Mouse (Mus musculus) erythroid progenitor cell, adult 5-6 weeks (primary cell): Measurements from ENCODE around the gene Arid1b. TPM values are rescaled to one million over a fixed set of nuclear protein-coding genes. Genes with fewer than 3 reads are reported as not detected.

Experiments used
- ATAC-seq: replicated peaks from 2 replicates; pipeline ENCODE4 v1.8.0; 2016; ENCODE audit warnings: moderate number of reproducible peaks, mild to moderate bottlenecking, moderate TSS enrichment, inconsistent platforms; ENCODE audit not compliant: poor library complexity, low FRiP score, severe bottlenecking
- total RNA-seq, 2 experiments: library from RNA; stranded (forward) in 1 of 2; stranded (reverse) in 1 of 2; fragments of 150-400 nt in 1 of 2; fragments of 186-747, 209-891 nt in 1 of 2; gene quantifications; 2 replicates each; pipeline versions ENCODE4 v1.2.3 to v1.2.4; 2015 to 2017; ENCODE audit warnings: low replicate concordance in 2 of 2

Arid1b gene
- total RNA-seq, 2 experiments from 2014 or later: 7.2 to 17.2 TPM

GRCm38 (mm10) chr17:5322594-5322993 is 328.5 kb downstream of the Arid1b start:
- no peak for ATAC-seq

GRCm38 (mm10) chr17:5323746-5324145 is 329.6 kb downstream of the Arid1b start:
- no peak for ATAC-seq

GRCm38 (mm10) chr17:5324236-5324876 is 330.2 kb downstream of the Arid1b start:
- ATAC-seq: no peak

GRCm38 (mm10) chr17:5326689-5327088 is 332.6 kb downstream of the Arid1b start:
- no peak for ATAC-seq

- ATAC-seq: no peak
Measured at GRCm38 (mm10) chr17:5327480-5328180, 333.5 kb downstream of the Arid1b start.

GRCm38 (mm10) chr17:5329478-5329877 is 335.3 kb downstream of the Arid1b start:
- no peak for ATAC-seq

GRCm38 (mm10) chr17:5330063-5330462 is 335.9 kb downstream of the Arid1b start:
- no peak for ATAC-seq

GRCm38 (mm10) chr17:5330644-5331043 is 336.5 kb downstream of the Arid1b start:
- no peak for ATAC-seq

- ATAC-seq: no peak
Measured at GRCm38 (mm10) chr17:5331387-5331786, 337.3 kb downstream of the Arid1b start.

- ATAC-seq: no peak
Measured at GRCm38 (mm10) chr17:5334567-5334966, 340.4 kb downstream of the Arid1b start.

GRCm38 (mm10) chr17:5344426-5344825 is 350.3 kb downstream of the Arid1b start:
- ATAC-seq: no peak

- ATAC-seq: no peak
Measured at GRCm38 (mm10) chr17:5345810-5346209, 351.7 kb downstream of the Arid1b start.

- no peak for ATAC-seq
Measured at GRCm38 (mm10) chr17:5352901-5353300, 358.8 kb downstream of the Arid1b start.

- ATAC-seq: no peak
Measured at GRCm38 (mm10) chr17:5360759-5361158, 366.6 kb downstream of the Arid1b start.

GRCm38 (mm10) chr17:5365992-5366398 is 371.9 kb downstream of the Arid1b start:
- no peak for ATAC-seq

- ATAC-seq: no peak
Measured at GRCm38 (mm10) chr17:5371032-5371431, 376.9 kb downstream of the Arid1b start.

- no peak for ATAC-seq
Measured at GRCm38 (mm10) chr17:5371521-5371920, 377.4 kb downstream of the Arid1b start.

GRCm38 (mm10) chr17:5372951-5373350 is 378.8 kb downstream of the Arid1b start:
- no peak for ATAC-seq

GRCm38 (mm10) chr17:5377151-5377929 is 383.2 kb downstream of the Arid1b start:
- ATAC-seq: no peak

- no peak for ATAC-seq
Measured at GRCm38 (mm10) chr17:5377930-5378310, 383.8 kb downstream of the Arid1b start.

- ATAC-seq: no peak
Measured at GRCm38 (mm10) chr17:5385694-5386093, 391.6 kb downstream of the Arid1b start.
